Comparison of ENCODE assay signal across 34 mouse cellular contexts in the genomic region with DNA sequence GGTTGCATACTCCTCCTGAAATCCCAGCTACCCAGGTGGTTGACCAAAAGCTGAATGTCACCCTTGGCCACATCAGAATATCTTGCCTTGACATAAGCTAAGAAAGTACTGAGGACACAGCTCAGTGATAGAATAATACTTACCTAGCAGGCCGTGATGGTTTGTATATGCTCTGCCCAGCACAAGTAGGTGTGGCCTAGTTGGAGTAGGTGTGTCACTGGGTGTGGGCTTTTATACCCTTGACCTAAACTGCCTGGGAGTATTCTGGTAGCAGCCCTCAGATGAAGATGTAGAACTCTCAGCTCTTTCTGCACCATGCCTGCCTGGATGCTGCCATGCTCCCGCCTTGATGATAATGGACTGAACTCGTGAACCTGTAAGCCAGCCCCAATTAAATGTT. TPM values are rescaled to one million over a fixed set of nuclear protein-coding genes. Genes with fewer than 3 reads are reported as not detected.
DNase-seq lines count a peak whose midpoint lies in the region; ATAC-seq and TF ChIP-seq lines count a peak whose summit lies in the region.
"Had no signal": no experiment of that assay in that cellular context is flagged by ENCODE, and none has a peak within 500 bp of the region (broad histone marks: within the 10 kb centered on the region; RNA-seq: fewer than 3 reads in every experiment).

No protein-coding gene starts in this region.

- TF ChIP-seq POLR2A in cerebellum, adult 2 months (IDR thresholded peaks at IDR 0.05; ENCODE audit: borderline replicate concordance, insufficient read depth, low read length): no peak
- TF ChIP-seq POLR2A in kidney, adult 2 months (IDR thresholded peaks at IDR 0.05; ENCODE audit: low read depth, low read length): no peak

- no peak overlapping the region for H3K27ac ChIP-seq in cerebellum, adult 2 months (ENCODE audit: insufficient read depth, low read length)
- H3K27ac ChIP-seq in liver, embryonic 14.5 days: no peak overlapping the region
- no peak overlapping the region for H3K27ac ChIP-seq in forebrain, embryonic 14.5 days (ENCODE audit: low read depth, low read length)
- no peak overlapping the region for H3K27ac ChIP-seq in kidney, adult 2 months (ENCODE audit: insufficient read depth, low read depth, low read length)
- H3K27ac ChIP-seq: hindbrain, embryonic 10.5 days; hindbrain, embryonic 15.5 days; kidney, embryonic 15.5 days; limb, embryonic 10.5 days; limb, embryonic 15.5 days; midbrain, embryonic 13.5 days had no signal

- peak; percentile 2 to 10 for DNase-seq in cerebellum, adult 18-20 months
- no peak for DNase-seq in cerebellum, adult 2 months
- no peak for DNase-seq in liver, embryonic 14.5 days (ENCODE audit: low read depth in 3 of 3, low spot score in 3 of 3)
- no peak for DNase-seq in forebrain, embryonic 14.5 days (ENCODE audit: low spot score)
- DNase-seq in kidney, adult 2 months: no peak
- no peak for DNase-seq in B cell, adult 2 months
- DNase-seq: adrenal gland, postnatal 14 days; cerebellum, adult 11 months; cerebellum, postnatal 14 days; gastrocnemius, postnatal 25 days; heart, adult 18-20 months; kidney, adult 11 months; kidney, postnatal 36 days; lung, postnatal 36 days had no signal

- H3K9me3 ChIP-seq in megakaryocyte, embryonic 14.5 days: no peaks in the 10 kb centered on the region
- no peaks in the 10 kb centered on the region for H3K9me3 ChIP-seq in liver, embryonic 14.5 days (ENCODE audit: control insufficient read depth, low read length)
- H3K9me3 ChIP-seq in forebrain, embryonic 14.5 days (replicated peaks; ENCODE audit: control insufficient read depth, low read length): no peaks in the 10 kb centered on the region
- H3K9me3 ChIP-seq: heart, embryonic 12.5 days; hindbrain, embryonic 10.5 days; hindbrain, embryonic 15.5 days; kidney, embryonic 15.5 days; limb, embryonic 10.5 days; limb, embryonic 15.5 days; midbrain, embryonic 13.5 days had no signal

- no peak for TF ChIP-seq CTCF in cerebellum, adult 2 months (IDR thresholded peaks at IDR 0.05; ENCODE audit: borderline replicate concordance, insufficient read depth, low read depth, low read length)
- TF ChIP-seq CTCF in liver, embryonic 14.5 days (IDR thresholded peaks at IDR 0.05; ENCODE audit: low read depth): no peak
- TF ChIP-seq CTCF in kidney, adult 2 months (conservative IDR thresholded peaks at IDR 0.05; ENCODE audit: insufficient read depth, insufficient read length, low read depth, low read length): no peak

- H3K27me3 ChIP-seq in cerebellum, adult 2 months (ENCODE audit: control insufficient read depth, insufficient read depth, low read length): no peaks in the 10 kb centered on the region
- no peaks in the 10 kb centered on the region for H3K27me3 ChIP-seq in megakaryocyte, embryonic 14.5 days (replicated peaks)
- no peaks in the 10 kb centered on the region for H3K27me3 ChIP-seq in liver, embryonic 14.5 days (ENCODE audit: control insufficient read depth, insufficient read depth, low read length)
- H3K27me3 ChIP-seq in forebrain, embryonic 14.5 days (replicated peaks; ENCODE audit: control insufficient read depth, insufficient read depth, low read length): no peaks in the 10 kb centered on the region
- no peaks in the 10 kb centered on the region for H3K27me3 ChIP-seq in kidney, adult 2 months (replicated peaks; ENCODE audit: control insufficient read depth, insufficient read depth, low read length)
- H3K27me3 ChIP-seq: heart, embryonic 12.5 days; hindbrain, embryonic 15.5 days; kidney, embryonic 15.5 days; limb, embryonic 15.5 days; midbrain, embryonic 13.5 days; Patski had no signal

- peaks cover 20% of the 10 kb centered on the region for H3K4me1 ChIP-seq in cerebellum, adult 2 months (ENCODE audit: control insufficient read depth, insufficient read depth, low read length)
- H3K4me1 ChIP-seq in megakaryocyte, embryonic 14.5 days: peaks cover 80% of the 10 kb centered on the region
- peaks cover 58 to 67% of the 10 kb centered on the region in 2 experiments for H3K4me1 ChIP-seq in liver, embryonic 14.5 days (replicated peaks; ENCODE audit: control insufficient read depth in 2 of 2, insufficient read depth in 2 of 2, low read length in 1 of 2)
- peaks cover 17% of the 10 kb centered on the region for H3K4me1 ChIP-seq in forebrain, embryonic 14.5 days (ENCODE audit: control insufficient read depth, insufficient read depth, low read length)
- peaks cover 42% of the 10 kb centered on the region for H3K4me1 ChIP-seq in kidney, adult 2 months (ENCODE audit: control insufficient read depth, insufficient read depth, low read length)

- TF ChIP-seq EP300 in liver, embryonic 14.5 days (IDR thresholded peaks at IDR 0.05; ENCODE audit: low read depth): no peak

- no peak overlapping the region for H3K9ac ChIP-seq in liver, embryonic 14.5 days (replicated peaks)
- H3K9ac ChIP-seq in forebrain, embryonic 14.5 days (ENCODE audit: low read length): no peak overlapping the region
- H3K9ac ChIP-seq: heart, embryonic 12.5 days; hindbrain, embryonic 15.5 days; kidney, embryonic 15.5 days; limb, embryonic 15.5 days; midbrain, embryonic 13.5 days had no signal

- WGBS in cerebellum, adult 2 months: 62% methylated on average over 3 of the region's 3 CpGs
- WGBS in liver, embryonic 14.5 days (ENCODE audit: insufficient replicate concordance): 44% methylated on average over 3 of the region's 3 CpGs
- 90% methylated on average over 3 of the region's 3 CpGs for WGBS in forebrain, embryonic 14.5 days
- WGBS in kidney, adult 2 months: 80% methylated on average over 3 of the region's 3 CpGs

- H3K4me3 ChIP-seq in cerebellum, adult 2 months (replicated peaks; ENCODE audit: insufficient read depth, low read depth, low read length): no peak overlapping the region
- peak overlapping the region; percentile 38 for H3K4me3 ChIP-seq in megakaryocyte, embryonic 14.5 days (replicated peaks)
- H3K4me3 ChIP-seq in liver, embryonic 14.5 days (ENCODE audit: insufficient read depth in 1 of 2, low read depth in 2 of 2, low read length in 2 of 2): no peak overlapping the region
- no peak overlapping the region for H3K4me3 ChIP-seq in forebrain, embryonic 14.5 days (ENCODE audit: low read depth, low read length)
- H3K4me3 ChIP-seq in kidney, adult 2 months (ENCODE audit: insufficient read depth, low read depth, low read length): no peak overlapping the region
- H3K4me3 ChIP-seq: heart, embryonic 12.5 days; hindbrain, embryonic 10.5 days; hindbrain, embryonic 15.5 days; kidney, embryonic 15.5 days; limb, embryonic 10.5 days; limb, embryonic 15.5 days; midbrain, embryonic 13.5 days had no signal

- H3K36me3 ChIP-seq in megakaryocyte, embryonic 14.5 days (replicated peaks; ENCODE audit: low read length): peaks cover 43% of the 10 kb centered on the region
- no peaks in the 10 kb centered on the region for H3K36me3 ChIP-seq in liver, embryonic 14.5 days (replicated peaks; ENCODE audit: control insufficient read depth, insufficient read depth, low read depth)
- H3K36me3 ChIP-seq in forebrain, embryonic 14.5 days (ENCODE audit: control insufficient read depth, insufficient read depth, low read length): no peaks in the 10 kb centered on the region
- no peaks in the 10 kb centered on the region for H3K36me3 ChIP-seq in kidney, adult 2 months (ENCODE audit: control insufficient read depth, insufficient read depth, low read length)
- H3K36me3 ChIP-seq: heart, embryonic 12.5 days; hindbrain, embryonic 10.5 days; hindbrain, embryonic 15.5 days; kidney, embryonic 15.5 days; limb, embryonic 10.5 days; limb, embryonic 15.5 days; midbrain, embryonic 13.5 days had no signal

- no peak for ATAC-seq in megakaryocyte, adult 5-6 weeks (ENCODE audit: poor library complexity, severe bottlenecking)
- no peak for ATAC-seq in liver, embryonic 14.5 days (ENCODE audit: insufficient read depth)
- no peak for ATAC-seq in forebrain, embryonic 14.5 days
- ATAC-seq: forebrain, embryonic 16.5 days; inflammation-experienced regulatory T-cells, adult 6 months; midbrain, embryonic 13.5 days; Patski had no signal

- peak overlapping the region; percentile 26; the same call in 1 of the 2 replicates for H3K4me2 ChIP-seq in liver, embryonic 14.5 days (ENCODE audit: low read depth)
- H3K4me2 ChIP-seq in forebrain, embryonic 14.5 days (ENCODE audit: low read length): no peak overlapping the region
- H3K4me2 ChIP-seq: heart, embryonic 12.5 days; hindbrain, embryonic 15.5 days; kidney, embryonic 15.5 days; limb, embryonic 15.5 days; midbrain, embryonic 13.5 days had no signal

RNA-seq across cellular contexts. Expression of a gene that starts 6.3 kb away (rescaled TPM):
- polyA plus RNA-seq in cerebellum, adult 2 months (2012; rRNA removed): 60.8 and 68.9 TPM in 2 replicates
- 117 and 140 TPM in 2 replicates for polyA plus RNA-seq in megakaryocyte, embryonic 14.5 days (2012; ENCODE audit: insufficient read depth, low replicate concordance)
- 108 and 122 TPM in 2 replicates for total RNA-seq in megakaryocyte, adult 5-6 weeks (2015)
- 61.7 and 64.4 TPM in 2 replicates for total RNA-seq in megakaryocyte, adult 5-6 weeks (2017)
- polyA plus RNA-seq in liver, embryonic 14.5 days (2012; rRNA removed): 3.2 and 3.4 TPM in 2 replicates
- 12.8 and 15.8 TPM in 2 replicates for polyA plus RNA-seq in liver, embryonic 14.5 days (2014; fragmentation: Nextera tagmentation; extraction: Ambion mirVana)
- polyA plus RNA-seq in forebrain, embryonic 14.5 days (2014; fragmentation: Nextera tagmentation; extraction: Ambion mirVana): 28.2 and 33.2 TPM in 2 replicates
- 30.6 and 31.2 TPM in 2 replicates for polyA plus RNA-seq in kidney, adult 2 months (2012; rRNA removed)

RNA-seq across cellular contexts. Expression of a gene that starts 15.8 kb away (rescaled TPM):
- polyA plus RNA-seq in cerebellum, adult 2 months (2012; rRNA removed): not detected in 2 replicates
- not detected in 2 replicates for polyA plus RNA-seq in megakaryocyte, embryonic 14.5 days (2012; ENCODE audit: insufficient read depth, low replicate concordance)
- not detected in 2 replicates for total RNA-seq in megakaryocyte, adult 5-6 weeks (2015)
- total RNA-seq in megakaryocyte, adult 5-6 weeks (2017): not detected in 2 replicates
- not detected in 2 replicates for polyA plus RNA-seq in liver, embryonic 14.5 days (2012; rRNA removed)
- polyA plus RNA-seq in liver, embryonic 14.5 days (2014; fragmentation: Nextera tagmentation; extraction: Ambion mirVana): not detected in 2 replicates
- polyA plus RNA-seq in forebrain, embryonic 14.5 days (2014; fragmentation: Nextera tagmentation; extraction: Ambion mirVana): not detected in 2 replicates
- polyA plus RNA-seq in kidney, adult 2 months (2012; rRNA removed): not detected in 2 replicates
- total RNA-seq: adrenal gland, postnatal 14 days; gastrocnemius, postnatal 25 days; heart, adult 18-20 months; layer of hippocampus, adult 8-10 months; layer of hippocampus, postnatal 25 days; left cerebral cortex, postnatal 10 days; megakaryocyte-erythroid progenitor cell, adult 5-6 weeks; MEL had no signal
- polyA plus RNA-seq: cortical plate, adult 2 months; embryonic facial prominence, embryonic 14.5 days; heart, embryonic 12.5 days; hindbrain, embryonic 10.5 days; hindbrain, embryonic 15.5 days; kidney, embryonic 15.5 days; limb, embryonic 10.5 days; limb, embryonic 15.5 days; lung, embryonic 16.5 days; Patski had no signal

Comparison
In these comparisons a context has a peak if more than half of its experiments do, and no peak if none do; other contexts are left out.
1. DNase-seq: peak in cerebellum, adult 18-20 months (2 of 2); none in cerebellum, adult 2 months (0 of 2), liver, embryonic 14.5 days (0 of 3), forebrain, embryonic 14.5 days (single experiment), kidney, adult 2 months (single experiment) and B cell, adult 2 months (0 of 2).